Mouse (Mus musculus) cerebellum, adult 11-12 months (tissue): Measurements from ENCODE around the gene Ppm1d.

Source experiments
- DNase-seq: peaks from one replicate; pipeline ENCODE4 v3.0.0; 2022

Ppm1d gene

GRCm38 (mm10) chr11:85310713-85311574, at the start of gene Ppm1d:
Gene Ppm1d, plus strand, starts transcription at chr11:85311244.
- DNase-seq, result peak; percentile 97

DNA sequence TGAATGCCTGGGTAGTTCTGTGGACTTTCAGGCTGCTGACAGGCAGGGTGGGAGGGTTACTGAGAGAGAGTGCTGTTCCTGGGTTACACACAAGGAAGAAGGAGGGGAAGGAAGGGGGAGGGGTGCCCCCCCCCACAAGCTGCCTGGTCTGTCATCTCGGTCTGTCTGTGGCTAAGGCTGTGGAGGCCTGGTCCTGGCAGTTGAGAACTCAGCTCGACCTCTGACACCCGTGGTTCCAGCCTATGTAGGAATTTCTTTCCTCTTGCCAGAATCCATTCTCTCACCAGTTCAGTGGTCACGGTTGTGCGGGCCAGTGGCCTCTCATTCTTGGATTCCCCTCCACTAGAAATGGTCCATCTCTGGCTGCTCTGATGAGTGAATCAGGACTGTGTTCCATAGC, 46.4 kb upstream of the Ppm1d start:
- no peak for DNase-seq

DNA sequence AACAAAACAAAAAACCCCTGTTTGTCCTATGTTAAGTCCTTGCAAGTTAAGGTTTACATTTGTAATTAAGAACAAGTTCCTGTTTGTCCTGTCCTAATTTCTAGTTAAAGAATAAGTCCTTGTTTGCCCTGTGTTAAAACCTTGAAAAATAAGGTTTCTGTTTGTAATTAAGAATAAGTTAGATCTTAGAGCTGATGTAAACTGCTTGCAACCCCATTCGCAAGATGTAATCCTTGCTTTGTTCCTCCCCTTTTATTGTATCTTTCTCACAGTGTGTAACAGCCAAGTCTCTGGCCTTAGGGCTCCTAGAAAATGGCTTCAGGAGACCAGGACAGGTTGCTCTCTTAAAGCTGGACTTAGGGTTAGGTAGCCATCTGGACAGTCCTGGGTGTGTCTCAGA, 43.7 kb upstream of the Ppm1d start:
- no peak for DNase-seq

DNA sequence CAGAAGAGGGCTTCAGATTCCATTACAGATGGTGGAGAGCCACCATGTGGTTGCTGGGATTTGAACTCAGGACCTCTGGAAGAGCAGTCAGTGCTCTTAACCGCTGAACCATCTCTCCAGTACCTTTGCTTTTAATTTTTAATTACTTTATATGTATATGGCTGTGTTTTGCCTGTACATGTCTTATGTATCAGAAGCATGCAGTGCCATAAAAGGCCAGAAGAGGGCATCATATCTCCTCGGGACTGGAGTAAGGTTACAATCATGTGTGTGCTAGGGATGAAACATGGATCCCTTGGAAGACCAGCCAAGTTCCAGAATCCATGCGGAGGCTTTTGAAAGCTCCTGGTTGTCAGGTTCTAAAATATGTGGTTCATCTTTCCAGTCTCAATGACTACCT, 40.4 kb upstream of the Ppm1d start:
- no peak for DNase-seq

- DNase-seq, result no peak
Measured at GRCm38 (mm10) chr11:85273299-85273698, 37.7 kb upstream of the Ppm1d start.

GRCm38 (mm10) chr11:85275151-85275550, 35.9 kb upstream of the Ppm1d start:
- no peak for DNase-seq

GRCm38 (mm10) chr11:85277609-85278008, 33.4 kb upstream of the Ppm1d start:
- no peak for DNase-seq

- DNase-seq, result no peak
Measured at GRCm38 (mm10) chr11:85278175-85278574, 32.9 kb upstream of the Ppm1d start.

DNA sequence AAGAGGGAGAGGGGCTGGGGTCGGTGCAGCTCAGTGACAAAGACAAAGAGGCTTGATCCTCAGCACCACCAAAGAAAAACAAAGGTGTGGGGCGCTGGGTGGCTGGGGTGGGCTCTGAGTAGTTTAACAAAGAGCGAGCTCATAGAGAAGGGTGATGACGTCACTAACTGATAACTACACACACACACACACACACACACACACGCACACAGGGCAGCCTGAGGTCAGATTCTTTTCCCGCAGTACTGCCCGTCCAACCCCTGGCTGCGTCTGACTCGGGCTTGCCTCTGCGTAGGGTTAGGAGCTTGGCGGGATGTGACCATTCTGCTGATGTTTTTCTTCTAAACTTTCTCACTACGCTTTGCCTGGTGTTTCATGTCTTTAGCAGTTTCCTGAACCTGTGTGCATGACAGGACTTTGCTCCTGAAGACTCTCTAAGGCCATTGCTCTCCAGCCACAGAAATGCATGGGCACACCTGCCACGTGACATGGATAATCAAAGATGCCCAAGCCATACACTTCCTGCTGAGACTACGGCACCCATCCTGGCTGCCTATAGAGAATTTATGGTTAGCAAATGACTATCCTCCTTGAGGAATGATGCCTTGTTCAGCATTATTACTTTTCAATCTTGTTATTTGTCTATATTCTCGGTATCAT, 29.7 kb upstream of the Ppm1d start:
- no peak for DNase-seq

- DNase-seq, result no peak
Measured at GRCm38 (mm10) chr11:85297953-85298352, 13.1 kb upstream of the Ppm1d start.

DNA sequence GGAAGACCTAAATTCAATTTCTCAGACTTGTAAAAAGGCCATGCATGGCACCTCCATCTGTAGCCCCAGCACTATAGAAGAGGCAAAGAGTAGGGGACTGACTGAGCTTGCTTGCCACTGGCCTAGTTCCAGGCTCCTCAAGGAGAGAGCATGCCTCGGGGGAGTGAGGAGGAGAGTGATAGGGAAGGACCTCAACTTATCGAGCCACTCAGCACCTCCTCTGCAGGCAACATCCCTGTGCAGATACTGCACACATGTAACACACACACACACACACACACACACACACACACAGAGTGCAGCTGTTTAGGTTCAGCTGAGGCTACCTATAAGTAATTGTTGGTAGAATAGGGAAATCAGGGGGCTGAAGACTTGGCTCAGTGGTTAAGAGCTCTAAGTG, 11.2 kb upstream of the Ppm1d start:
- no peak for DNase-seq

GRCm38 (mm10) chr11:85301161-85301560, 9.9 kb upstream of the Ppm1d start:
- DNase-seq, result no peak

GRCm38 (mm10) chr11:85301836-85302235, 9.2 kb upstream of the Ppm1d start:
- no peak for DNase-seq

DNA sequence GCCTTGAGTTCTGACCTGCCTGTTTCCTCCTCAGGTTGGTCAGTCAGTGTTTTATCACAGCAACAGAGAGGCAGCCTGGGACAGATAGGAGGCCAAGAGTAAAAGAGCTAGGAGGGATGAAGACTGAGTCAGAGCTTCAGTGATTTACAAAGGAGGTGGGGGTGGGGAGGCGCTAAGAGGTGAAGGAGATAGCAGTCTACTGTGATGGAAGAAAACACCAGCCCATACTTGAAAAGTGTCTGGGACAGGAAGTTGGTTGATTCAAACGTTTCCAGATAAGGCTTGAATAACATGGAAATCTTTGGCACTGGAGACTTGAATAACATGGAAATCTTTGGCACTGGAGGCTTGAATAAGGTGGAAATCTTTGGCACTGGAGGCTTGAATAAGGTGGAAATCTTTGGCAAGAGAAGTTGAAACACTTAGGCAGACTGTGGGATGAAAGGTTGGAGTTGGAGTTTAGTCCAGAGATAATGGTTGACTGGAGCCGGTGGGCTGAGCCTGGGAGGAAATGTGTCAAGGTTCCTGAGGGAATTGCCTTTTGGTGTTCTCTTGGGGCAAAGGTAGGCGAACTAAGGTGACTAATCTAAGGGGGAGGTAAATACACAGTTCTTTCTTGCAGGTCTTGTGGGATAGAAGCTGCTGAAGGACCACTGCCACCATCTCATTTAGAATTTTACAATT, 4.3 kb upstream of the Ppm1d start:
- DNase-seq, result no peak

DNA sequence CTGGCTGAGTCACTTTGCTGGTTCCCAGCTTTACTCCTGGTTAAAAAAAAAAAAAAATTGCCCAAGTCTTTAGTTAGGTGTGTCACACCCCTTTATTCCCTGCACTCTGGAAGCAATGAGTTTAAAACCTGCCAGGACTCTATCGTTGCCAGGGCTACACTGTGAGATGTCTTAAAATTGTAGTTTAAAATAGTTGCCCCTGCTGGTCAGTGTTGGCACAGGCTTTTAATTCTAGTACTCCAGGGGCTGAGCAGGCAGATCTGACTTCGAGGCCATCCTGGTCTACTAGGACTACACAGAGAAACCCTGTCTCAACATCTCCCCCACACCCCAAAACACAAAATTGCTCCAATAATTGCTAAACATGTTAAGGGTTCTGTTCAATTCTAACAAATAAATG, 2.2 kb upstream of the Ppm1d start:
- peak; percentile 43 for DNase-seq

DNA sequence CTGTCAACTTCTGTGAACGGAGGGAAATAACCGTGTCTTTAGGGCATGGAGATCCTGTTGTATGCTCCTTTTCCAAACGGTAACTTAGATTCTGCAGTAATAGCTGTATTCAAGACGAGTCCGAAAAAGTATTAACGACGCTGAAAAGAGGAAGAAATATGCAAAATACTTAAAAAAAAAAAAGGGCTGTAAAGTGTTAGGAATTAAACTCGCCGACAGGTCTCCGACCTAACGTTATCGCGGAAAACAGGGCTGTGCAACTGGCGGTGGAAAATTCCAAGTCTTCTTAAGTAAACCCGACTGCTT, 684 bp upstream of the Ppm1d start:
- no peak for DNase-seq

DNA sequence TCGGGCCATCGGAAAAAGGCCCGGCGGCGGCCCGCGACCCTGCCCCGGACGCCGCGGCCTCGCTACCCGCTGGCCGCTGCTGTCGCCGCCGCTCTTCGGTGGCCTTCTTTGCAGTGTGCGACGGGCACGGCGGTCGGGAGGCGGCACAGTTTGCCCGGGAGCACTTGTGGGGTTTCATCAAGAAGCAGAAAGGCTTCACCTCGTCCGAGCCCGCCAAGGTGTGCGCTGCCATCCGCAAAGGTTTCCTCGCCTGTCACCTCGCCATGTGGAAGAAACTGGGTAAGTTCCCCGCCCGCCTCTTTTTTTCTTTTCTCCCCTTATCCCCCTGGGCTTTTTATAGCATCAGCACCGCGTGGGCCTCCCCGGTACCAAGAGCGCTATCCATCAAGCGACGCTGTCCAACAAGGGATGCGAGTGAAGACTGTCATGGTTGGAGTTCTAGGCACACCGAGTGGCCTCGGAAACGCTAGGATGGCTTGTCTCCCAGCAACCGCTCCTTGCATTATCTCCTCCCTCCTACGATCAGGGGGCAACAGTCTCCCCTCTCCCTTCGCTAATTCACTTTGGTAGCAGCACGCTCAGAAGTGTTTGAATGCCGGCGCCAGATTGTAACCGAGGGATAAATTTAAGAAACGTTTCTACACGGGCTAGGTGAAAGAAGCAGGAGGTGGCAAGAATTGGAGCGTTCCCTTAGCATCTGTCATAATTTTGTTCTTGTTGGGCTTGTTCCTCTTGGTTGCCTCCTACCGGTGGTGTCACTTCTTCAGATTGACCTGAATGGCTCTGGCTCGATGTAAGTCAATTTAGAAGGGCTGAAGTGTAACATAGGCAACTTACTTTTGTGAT, 824 bp downstream of the Ppm1d start:
- peak; percentile 67 for DNase-seq

GRCm38 (mm10) chr11:85312818-85313217, 1.8 kb downstream of the Ppm1d start:
- DNase-seq, result peak; percentile 75

DNA sequence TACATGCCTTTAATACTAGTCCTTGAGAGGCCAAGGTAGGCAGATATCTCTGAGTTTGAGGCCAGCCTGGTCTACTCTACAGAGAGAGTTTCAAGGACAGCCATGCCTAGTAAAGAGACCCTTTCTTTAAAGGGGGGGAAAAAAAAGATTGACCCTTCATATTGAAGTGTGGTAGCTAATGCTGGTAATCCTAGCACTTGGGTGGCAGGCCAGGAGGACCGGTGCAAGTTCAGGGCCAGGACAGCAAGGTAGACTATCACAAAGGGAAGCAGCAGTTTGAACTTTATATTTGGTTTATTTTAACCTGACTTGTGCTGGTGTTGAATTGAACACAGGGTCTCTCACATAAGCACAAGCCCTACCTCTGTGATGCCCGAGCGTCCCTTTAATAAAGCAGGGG, 2.3 kb downstream of the Ppm1d start:
- no peak for DNase-seq

DNA sequence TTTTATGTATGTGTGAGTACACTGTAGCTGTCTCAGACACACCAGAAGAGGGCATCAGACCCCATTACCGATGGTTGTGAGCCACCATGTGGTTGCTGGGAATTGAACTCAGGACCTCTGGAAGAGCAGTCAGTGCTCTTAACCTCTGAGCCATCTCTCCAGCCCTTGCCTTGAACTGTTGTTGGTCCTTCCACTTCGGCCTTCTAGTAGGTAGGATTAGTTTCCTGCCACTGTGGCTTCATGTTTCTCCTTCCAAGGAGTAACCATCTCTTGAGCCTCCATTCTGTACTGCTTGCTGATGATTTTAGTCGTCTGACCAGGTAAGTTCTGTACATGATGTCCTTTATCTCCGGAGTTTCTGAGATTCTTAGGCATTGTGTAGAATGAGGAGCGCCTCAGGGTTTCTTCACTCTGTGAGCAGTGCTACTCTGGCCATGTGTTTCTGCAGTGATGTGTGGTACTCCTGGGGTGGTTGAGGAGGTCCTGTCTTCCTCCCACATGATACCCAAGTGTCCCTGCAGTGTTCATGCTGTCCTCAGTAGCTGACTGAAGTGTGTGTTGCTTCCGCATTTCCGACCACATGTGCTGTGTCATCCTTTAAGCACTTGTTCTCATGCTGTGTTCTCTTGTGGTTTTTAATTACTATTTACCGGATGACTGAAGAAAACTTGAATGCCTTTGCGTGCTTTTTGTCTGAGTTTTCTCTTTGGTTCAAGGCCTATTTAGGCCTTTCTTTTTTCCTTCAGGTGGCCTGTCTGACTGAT, 12.7 kb downstream of the Ppm1d start:
- no peak for DNase-seq

GRCm38 (mm10) chr11:85328717-85329116, 17.7 kb downstream of the Ppm1d start:
- DNase-seq, result peak; percentile 64

- DNase-seq, result peak; percentile 94
Measured at GRCm38 (mm10) chr11:85329167-85329894, 18.3 kb downstream of the Ppm1d start.
